22 mouse cellular contexts compared by ENCODE assay signal in genomic region chr6:139851705-139852603, GRCm38 (mm10).
"Had no signal": no experiment of that assay in that cellular context is flagged by ENCODE, and none has a peak within 500 bp of the region (broad histone marks: within the 10 kb centered on the region; RNA-seq: fewer than 3 reads in every experiment).

No protein-coding gene starts in this region.

- H3K36me3 ChIP-seq: liver, embryonic 12.5 days; liver, embryonic 15.5 days; lung, embryonic 15.5 days; midbrain, embryonic 12.5 days; midbrain, embryonic 15.5 days; neural tube, embryonic 12.5 days; neural tube, embryonic 15.5 days had no signal

- H3K9ac ChIP-seq: liver, embryonic 12.5 days; liver, embryonic 15.5 days; lung, embryonic 15.5 days; midbrain, embryonic 12.5 days; midbrain, embryonic 15.5 days; neural tube, embryonic 12.5 days; neural tube, embryonic 15.5 days had no signal

- H3K27ac ChIP-seq: layer of hippocampus, adult 2 months; liver, embryonic 12.5 days; liver, embryonic 15.5 days; lung, embryonic 15.5 days; midbrain, embryonic 12.5 days; midbrain, embryonic 15.5 days; neural tube, embryonic 12.5 days; neural tube, embryonic 15.5 days; stomach, postnatal 0 days had no signal

- ATAC-seq: liver, embryonic 12.5 days; midbrain, embryonic 15.5 days had no signal

- H3K4me1 ChIP-seq: liver, embryonic 12.5 days; liver, embryonic 15.5 days; lung, embryonic 15.5 days; midbrain, embryonic 12.5 days; midbrain, embryonic 15.5 days; neural tube, embryonic 12.5 days; neural tube, embryonic 15.5 days had no signal

- H3K9me3 ChIP-seq: liver, embryonic 15.5 days; lung, embryonic 15.5 days; midbrain, embryonic 12.5 days; midbrain, embryonic 15.5 days; neural tube, embryonic 12.5 days; neural tube, embryonic 15.5 days had no signal

- H3K27me3 ChIP-seq: liver, embryonic 12.5 days; liver, embryonic 15.5 days; lung, embryonic 15.5 days; midbrain, embryonic 12.5 days; midbrain, embryonic 15.5 days; neural tube, embryonic 12.5 days; neural tube, embryonic 15.5 days had no signal

- H3K4me2 ChIP-seq: liver, embryonic 12.5 days; liver, embryonic 15.5 days; lung, embryonic 15.5 days; midbrain, embryonic 12.5 days; midbrain, embryonic 15.5 days; neural tube, embryonic 12.5 days; neural tube, embryonic 15.5 days had no signal

- DNase-seq: kidney, adult 11 months; kidney, adult 9 months; kidney, postnatal 14 days; kidney, postnatal 4 days; liver; lung, adult 18-20 months; lung, postnatal 10 days; lung, postnatal 36 days; right cerebral cortex, adult 18-20 months; right cerebral cortex, postnatal 14 days; thymus, adult 2 months; thymus, postnatal 14 days; thymus, postnatal 4 days had no signal

- H3K4me3 ChIP-seq: layer of hippocampus, adult 2 months; liver, embryonic 12.5 days; liver, embryonic 15.5 days; lung, embryonic 15.5 days; midbrain, embryonic 12.5 days; midbrain, embryonic 15.5 days; neural tube, embryonic 12.5 days; neural tube, embryonic 15.5 days had no signal
